Mouse (Mus musculus) embryonic facial prominence, embryonic 15.5 days (tissue): Measurements from ENCODE around the gene Slc47a1. TPM values are rescaled to one million over a fixed set of nuclear protein-coding genes. Genes with fewer than 3 reads are reported as not detected.
"Not testable (repeated sequence)": the region's sequence is repeated elsewhere in the genome, so short reads cannot be mapped to it uniquely, and the experiment has no call there.

Source experiments
- ATAC-seq: fragments of 200-750 bp; cut with Nextera tagmentation; 2 replicates; pipeline ENCODE4 v1.8.0; 2017; ENCODE audit warnings: low read depth, moderate TSS enrichment; ENCODE audit not compliant: insufficient number of reproducible peaks, low FRiP score, low TSS enrichment
- H3K27ac ChIP-seq: fragments of 300-500 bp; sonication (generic); replicated peaks from 2 replicates; pipeline ENCODE4 v1.5.1; 2015; ENCODE audit warnings: mild to moderate bottlenecking, inconsistent platforms
- H3K27me3 ChIP-seq: fragments of 300-500 bp; sonication (generic); 2 replicates; pipeline ENCODE4 v1.6.1; 2015; ENCODE audit warnings: inconsistent platforms
- H3K36me3 ChIP-seq: fragments of 300-500 bp; sonication (generic); 2 replicates; pipeline ENCODE4 v1.6.1; 2015; ENCODE audit warnings: mild to moderate bottlenecking, inconsistent platforms
- H3K4me1 ChIP-seq: fragments of 300-500 bp; sonication (generic); 2 replicates; pipeline ENCODE4 v1.6.1; 2015; ENCODE audit warnings: inconsistent platforms
- H3K4me2 ChIP-seq: fragments of 300-500 bp; sonication (generic); replicated peaks from 2 replicates; pipeline ENCODE4 v1.6.1; 2015; ENCODE audit warnings: mild to moderate bottlenecking, inconsistent platforms
- H3K4me3 ChIP-seq: fragments of 300-500 bp; sonication (generic); replicated peaks from 2 replicates; pipeline ENCODE4 v1.5.1; 2015; ENCODE audit warnings: mild to moderate bottlenecking, inconsistent platforms
- H3K9ac ChIP-seq: fragments of 300-500 bp; sonication (generic); 2 replicates; pipeline ENCODE4 v1.6.1; 2015; ENCODE audit warnings: inconsistent platforms
- H3K9me3 ChIP-seq: fragments of 300-500 bp; sonication (generic); replicated peaks from 2 replicates; pipeline ENCODE4 v1.6.1; 2016; ENCODE audit warnings: inconsistent platforms
- WGBS: fragments of 180-500 bp; shearing (Covaris S2); methylation state at CpG from one replicate; pipeline ENCODE4 v1.1.7; 2015; 5-methylcytosine and 5-hydroxymethylcytosine counted together
- polyA plus RNA-seq: library from polyadenylated mRNA; unstranded; fragments of >200 nt; fragmentation: Nextera tagmentation; extraction: Ambion mirVana; gene quantifications from 2 replicates; pipeline ENCODE4 v1.2.1, GENCODE M21; 2015

Slc47a1 gene
- polyA plus RNA-seq, 1 experiment from 2014 or later = 0.88 TPM

GRCm38 (mm10) chr11:61408184-61409027 is 30.3 kb upstream of the Slc47a1 start:
- Histone ChIP-seq H3K4me2 (peak overlapping the region; percentile 55), H3K27me3 (no peaks in the 10 kb centered on the region), H3K27ac (peak overlapping the region; percentile 94), H3K4me3 (peak overlapping the region; percentile 70), H3K9me3 (no peaks in the 10 kb centered on the region), H3K9ac (peak overlapping the region; percentile 59), H3K4me1 (0 out of 2 replicates have a peak, but pooled peaks cover 3% of the 10 kb centered on the region), H3K36me3 (no peaks in the 10 kb centered on the region)
- WGBS = under 1% methylated on average over 64 of the region's 64 CpGs
- ATAC-seq = peak; percentile 90

DNA sequence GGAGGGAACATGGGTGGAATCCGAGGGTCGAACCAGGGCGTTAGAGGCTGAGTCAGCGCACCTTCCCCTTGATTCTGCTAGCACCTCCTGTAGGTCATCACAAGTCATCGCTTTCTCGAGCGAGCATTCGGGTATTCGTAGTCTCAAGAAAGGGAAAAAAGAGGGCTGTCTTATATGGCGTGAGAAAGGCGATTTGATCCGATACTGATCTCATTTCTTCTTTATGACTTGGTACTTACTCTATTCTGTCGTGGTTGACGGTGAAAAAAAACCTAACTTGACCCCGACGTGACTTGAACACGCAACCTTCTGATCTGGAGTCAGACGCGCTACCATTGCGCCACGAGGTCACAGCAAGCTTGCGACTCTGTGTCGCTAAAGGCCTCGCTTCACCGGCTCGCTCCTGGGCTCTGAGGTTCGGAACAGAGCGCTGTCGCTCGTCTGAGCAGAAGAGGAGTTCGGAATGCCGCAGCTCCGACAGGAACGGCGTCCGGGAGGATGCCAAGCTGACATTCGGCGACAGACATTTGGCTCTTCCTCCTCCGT is 29.6 kb upstream of the Slc47a1 start:
- Histone ChIP-seq H3K4me3 (peak overlapping the region; percentile 70), H3K9ac (peak overlapping the region; percentile 59), H3K36me3 (no peaks in the 10 kb centered on the region), H3K4me2 (peak overlapping the region; percentile 55), H3K27me3 (no peaks in the 10 kb centered on the region), H3K9me3 (no peaks in the 10 kb centered on the region), H3K4me1 (0 out of 2 replicates have a peak, but pooled peaks cover 3% of the 10 kb centered on the region), H3K27ac (peak overlapping the region; percentile 94)
- peak; percentile 87 for ATAC-seq
- WGBS = 1% methylated on average over 39 of the region's 39 CpGs

DNA sequence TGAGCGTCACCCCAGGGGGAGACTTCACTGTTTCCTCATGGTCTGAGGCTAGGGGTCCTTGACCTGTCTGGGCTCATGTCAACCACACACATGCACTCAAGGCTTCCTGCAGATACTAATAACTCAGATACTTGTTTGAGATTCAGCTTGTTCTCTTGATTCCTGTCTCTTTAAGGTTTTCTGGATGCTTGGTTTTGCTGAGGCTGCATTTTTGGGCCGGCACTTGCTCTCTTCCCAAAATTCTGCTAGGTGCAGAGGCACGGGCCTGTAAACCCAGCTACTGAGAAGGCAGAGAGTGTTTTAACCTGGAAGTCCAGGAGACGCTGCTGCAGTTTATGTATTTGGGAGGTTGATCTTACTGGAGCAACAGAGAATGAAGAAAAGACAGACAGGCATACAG is 23.6 kb upstream of the Slc47a1 start:
- Histone ChIP-seq H3K27ac (no peak overlapping the region), H3K9me3 (no peaks in the 10 kb centered on the region), H3K4me1 (no peaks in the 10 kb centered on the region), H3K9ac (no peak overlapping the region), H3K36me3 (no peaks in the 10 kb centered on the region), H3K4me2 (no peak overlapping the region), H3K4me3 (no peak overlapping the region), H3K27me3 (no peaks in the 10 kb centered on the region)
- ATAC-seq = no peak
- WGBS = 69% methylated on average over 4 of the region's 4 CpGs

- Histone ChIP-seq H3K4me2 (no peak overlapping the region), H3K36me3 (no peaks in the 10 kb centered on the region), H3K9ac (no peak overlapping the region), H3K4me1 (no peaks in the 10 kb centered on the region), H3K9me3 (no peaks in the 10 kb centered on the region), H3K27ac (no peak overlapping the region), H3K4me3 (no peak overlapping the region), H3K27me3 (no peaks in the 10 kb centered on the region)
- 0 out of 2 replicates have a peak, but pooled peaks have one; percentile 43 for ATAC-seq
- 65% methylated on average over 8 of the region's 8 CpGs for WGBS
These were observed 22.7 kb upstream of the Slc47a1 start for GRCm38 (mm10) chr11:61400681-61401346.

- WGBS = 93% methylated on average over 18 of the region's 18 CpGs
- not testable (repeated sequence) for ATAC-seq, H3K4me1 ChIP-seq, H3K27me3 ChIP-seq, H3K4me2 ChIP-seq, H3K36me3 ChIP-seq, H3K27ac ChIP-seq, H3K9ac ChIP-seq, H3K4me3 ChIP-seq, H3K9me3 ChIP-seq
These were observed 19.4 kb upstream of the Slc47a1 start for GRCm38 (mm10) chr11:61397423-61398043.

GRCm38 (mm10) chr11:61388936-61389335 is 10.8 kb upstream of the Slc47a1 start:
- Histone ChIP-seq H3K4me1 (no peaks in the 10 kb centered on the region), H3K9me3 (no peaks in the 10 kb centered on the region), H3K9ac (no peak overlapping the region), H3K27ac (no peak overlapping the region), H3K4me3 (no peak overlapping the region), H3K27me3 (no peaks in the 10 kb centered on the region), H3K36me3 (no peaks in the 10 kb centered on the region), H3K4me2 (no peak overlapping the region)
- 75% methylated on average over 4 of the region's 4 CpGs for WGBS
- ATAC-seq = no peak

GRCm38 (mm10) chr11:61388012-61388411 is 9.9 kb upstream of the Slc47a1 start:
- Histone ChIP-seq H3K4me2 (no peak overlapping the region), H3K36me3 (no peaks in the 10 kb centered on the region), H3K4me3 (no peak overlapping the region), H3K27ac (no peak overlapping the region), H3K4me1 (no peaks in the 10 kb centered on the region), H3K9me3 (no peaks in the 10 kb centered on the region), H3K9ac (no peak overlapping the region), H3K27me3 (no peaks in the 10 kb centered on the region)
- ATAC-seq = no peak
- 61% methylated on average over 6 of the region's 6 CpGs for WGBS

GRCm38 (mm10) chr11:61387233-61387632 is 9.1 kb upstream of the Slc47a1 start:
- WGBS = 74% methylated on average over 6 of the region's 6 CpGs
- H3K27ac ChIP-seq = no peak overlapping the region
- H3K9ac ChIP-seq = no peak overlapping the region
- no peaks in the 10 kb centered on the region for H3K4me1 ChIP-seq
- H3K4me3 ChIP-seq = no peak overlapping the region
- ATAC-seq = no peak
- no peaks in the 10 kb centered on the region for H3K9me3 ChIP-seq
- no peaks in the 10 kb centered on the region for H3K36me3 ChIP-seq
- H3K27me3 ChIP-seq = no peaks in the 10 kb centered on the region
- no peak overlapping the region for H3K4me2 ChIP-seq

DNA sequence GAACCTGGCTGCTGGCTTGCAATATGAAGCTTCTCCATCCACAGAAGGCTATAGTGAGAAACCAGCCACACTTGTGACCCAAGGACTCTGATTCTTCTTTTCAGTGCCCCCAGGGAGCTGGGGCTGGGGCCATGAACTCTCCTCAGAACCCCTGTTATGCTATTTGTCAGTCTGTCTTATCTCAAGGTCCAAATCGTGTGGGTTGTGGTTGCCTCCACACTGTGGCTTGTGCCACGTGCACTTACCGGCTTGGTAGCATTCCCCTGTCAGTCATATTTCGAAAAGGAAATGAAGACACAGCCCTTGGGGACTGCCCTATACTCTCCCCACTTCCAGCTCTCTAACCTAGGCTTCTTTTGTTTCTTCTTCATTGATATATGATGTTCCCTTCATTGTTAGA is 7.6 kb upstream of the Slc47a1 start:
- no peak overlapping the region for H3K4me2 ChIP-seq
- no peak for ATAC-seq
- no peak overlapping the region for H3K27ac ChIP-seq
- H3K4me3 ChIP-seq = no peak overlapping the region
- no peak overlapping the region for H3K9ac ChIP-seq
- no peaks in the 10 kb centered on the region for H3K9me3 ChIP-seq
- no peaks in the 10 kb centered on the region for H3K27me3 ChIP-seq
- no peaks in the 10 kb centered on the region for H3K36me3 ChIP-seq
- no peaks in the 10 kb centered on the region for H3K4me1 ChIP-seq
- 55% methylated on average over 4 of the region's 4 CpGs for WGBS

DNA sequence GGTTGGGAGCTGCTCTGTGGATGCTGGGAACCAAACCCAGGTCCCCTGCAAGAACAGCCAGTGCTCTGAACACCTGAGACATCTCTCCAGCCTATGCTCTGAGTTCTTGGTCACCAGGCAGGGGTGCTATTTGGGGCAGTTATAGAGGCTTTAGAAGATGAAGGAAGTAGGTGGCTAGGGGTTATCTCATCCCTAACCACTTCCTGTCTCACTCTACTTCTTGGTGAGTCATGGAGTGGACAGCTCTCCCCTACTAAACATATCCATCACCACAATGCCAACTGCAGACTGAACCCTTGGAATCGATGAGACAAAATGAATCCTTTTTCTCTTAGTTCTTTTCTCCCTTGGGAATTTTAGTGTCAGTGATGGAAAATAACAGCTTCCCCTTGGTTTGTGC is 3.1 kb upstream of the Slc47a1 start:
- no peaks in the 10 kb centered on the region for H3K36me3 ChIP-seq
- WGBS = 91% methylated on average over 1 of the region's 1 CpGs
- ATAC-seq = no peak
- no peak overlapping the region for H3K9ac ChIP-seq
- no peak overlapping the region for H3K27ac ChIP-seq
- no peaks in the 10 kb centered on the region for H3K9me3 ChIP-seq
- peaks cover 9% of the 10 kb centered on the region for H3K4me1 ChIP-seq
- no peak overlapping the region for H3K4me3 ChIP-seq
- H3K4me2 ChIP-seq = no peak overlapping the region
- H3K27me3 ChIP-seq = peaks cover 34% of the 10 kb centered on the region

- no peak overlapping the region for H3K4me2 ChIP-seq
- H3K9me3 ChIP-seq = no peaks in the 10 kb centered on the region
- peaks cover 41% of the 10 kb centered on the region for H3K27me3 ChIP-seq
- no peak overlapping the region for H3K9ac ChIP-seq
- H3K4me3 ChIP-seq = no peak overlapping the region
- H3K36me3 ChIP-seq = no peaks in the 10 kb centered on the region
- H3K4me1 ChIP-seq = peaks cover 9% of the 10 kb centered on the region
- H3K27ac ChIP-seq = no peak overlapping the region
- WGBS = 66% methylated on average over 4 of the region's 4 CpGs
- no peak for ATAC-seq
These were observed 506 bp upstream of the Slc47a1 start for GRCm38 (mm10) chr11:61378651-61379050.
